Mouse (Mus musculus) midbrain, embryonic 14.5 days (tissue): ENCODE measurements around the gene Plin5. TPM values are rescaled to one million over a fixed set of nuclear protein-coding genes. Genes with fewer than 3 reads are reported as not detected.

ENCODE experiments used
- polyA plus RNA-seq: library from polyadenylated mRNA; unstranded; fragments of >200 nt; fragmentation: Nextera tagmentation; extraction: Ambion mirVana; gene quantifications from 2 replicates; pipeline ENCODE4 v1.2.1, GENCODE M21; 2014

The Plin5 gene
- polyA plus RNA-seq, 1 experiment from 2014 or later = 0.55 TPM

Other genes with a start within 250 kb of the Plin5 start
- gene Zfp119a, start 238.7 kb downstream of the Plin5 start, polyA plus RNA-seq = 14.2 and 15.3 TPM in 2 replicates
- gene Zfp959, start 225.5 kb downstream of the Plin5 start, polyA plus RNA-seq = 17.8 and 18.8 TPM in 2 replicates
- 10.7 and 13.4 TPM in 2 replicates for gene Zfp119b, start 168.1 kb downstream of the Plin5 start, polyA plus RNA-seq
- 6.6 and 9.6 TPM in 2 replicates for gene Ebi3, start 165.0 kb downstream of the Plin5 start, polyA plus RNA-seq
- 20.0 and 21.4 TPM in 2 replicates for gene Yju2, start 158.5 kb downstream of the Plin5 start, polyA plus RNA-seq
- gene Shd, start 147.1 kb downstream of the Plin5 start, polyA plus RNA-seq = 178 and 209 TPM in 2 replicates
- 141 and 188 TPM in 2 replicates for gene Fsd1, start 131.1 kb downstream of the Plin5 start, polyA plus RNA-seq
- gene Stap2, start 112.0 kb downstream of the Plin5 start, polyA plus RNA-seq = 5.1 and 5.5 TPM in 2 replicates
- gene Mpnd, start 111.9 kb downstream of the Plin5 start, polyA plus RNA-seq = 164 and 169 TPM in 2 replicates
- 96.2 and 96.3 TPM in 2 replicates for gene Sh3gl1, start 81.0 kb downstream of the Plin5 start, polyA plus RNA-seq
- 3.3 and 4.8 TPM in 2 replicates for gene Chaf1a, start 77.2 kb downstream of the Plin5 start, polyA plus RNA-seq
- gene Ubxn6, start 42.6 kb downstream of the Plin5 start, polyA plus RNA-seq = 74.9 and 79.5 TPM in 2 replicates
- gene Hdgfl2, start 38.0 kb downstream of the Plin5 start, polyA plus RNA-seq = 106 and 113 TPM in 2 replicates
- 0.13 TPM in 2 replicates for gene Plin4, start 7.8 kb downstream of the Plin5 start, polyA plus RNA-seq
- gene Lrg1, start 4.4 kb upstream of the Plin5 start, polyA plus RNA-seq = 0.15 and 0.34 TPM in 2 replicates
- gene Sema6b, start 22.7 kb upstream of the Plin5 start, polyA plus RNA-seq = 16.4 and 18.2 TPM in 2 replicates
- 8.5 and 10.5 TPM in 2 replicates for gene Tnfaip8l1, start 44.9 kb upstream of the Plin5 start, polyA plus RNA-seq
- 55.1 and 57.5 TPM in 2 replicates for gene Mydgf, start 66.3 kb upstream of the Plin5 start, polyA plus RNA-seq
- gene Dpp9, start 101.3 kb upstream of the Plin5 start, polyA plus RNA-seq = 22.3 and 26.7 TPM in 2 replicates
- gene Fem1a, start 139.2 kb upstream of the Plin5 start, polyA plus RNA-seq = 16.9 and 21.4 TPM in 2 replicates
- gene Ticam1, start 159.2 kb upstream of the Plin5 start, polyA plus RNA-seq = 0.78 and 1.6 TPM in 2 replicates
- gene Plin3, start 175.3 kb upstream of the Plin5 start, polyA plus RNA-seq = 6.4 and 11.6 TPM in 2 replicates
- not detected in 2 replicates for gene Arrdc5, start 182.7 kb upstream of the Plin5 start, polyA plus RNA-seq
- 11.3 and 21.5 TPM in 2 replicates for gene Uhrf1, start 185.7 kb upstream of the Plin5 start, polyA plus RNA-seq
- gene Kdm4b, start 208.5 kb upstream of the Plin5 start, polyA plus RNA-seq = 72.4 and 78.9 TPM in 2 replicates